Mouse (Mus musculus) bone marrow macrophage, adult 2 months (primary cell): ENCODE data around the gene Scly. TPM values are rescaled to one million over a fixed set of nuclear protein-coding genes. Genes with fewer than 3 reads are reported as not detected.
A peak's percentile ranks its signal among the peaks of the same experiment; 100 is the strongest.

Source experiments
- H3K27ac ChIP-seq: 2 replicates; pipeline ENCODE4 v1.5.1; 2012; ENCODE audit warnings: low read depth, low read length; ENCODE audit not compliant: insufficient read depth
- H3K4me1 ChIP-seq: 2 replicates; pipeline ENCODE4 v1.6.1; 2012; ENCODE audit warnings: low read length; ENCODE audit not compliant: control insufficient read depth, insufficient read depth
- H3K4me3 ChIP-seq: 2 replicates; pipeline ENCODE4 v1.5.1; 2012; ENCODE audit warnings: mild to moderate bottlenecking, low read length, moderate library complexity; ENCODE audit not compliant: insufficient read depth
- CTCF ChIP-seq: IDR thresholded peaks from 2 replicates; pipeline ENCODE4 v1.5.1; 2012; ENCODE audit warnings: low read depth, mild to moderate bottlenecking, low read length, moderate library complexity
- POLR2A ChIP-seq: IDR thresholded peaks from 2 replicates; pipeline ENCODE4 v1.6.1; 2012; ENCODE audit warnings: mild to moderate bottlenecking, low read depth, low read length, borderline replicate concordance
- polyA plus RNA-seq: library from polyadenylated mRNA; stranded (reverse); fragments of >200 nt; gene quantifications from 2 replicates; pipeline ENCODE4 v1.2.4, GENCODE M21; 2012; ENCODE audit not compliant: missing spikeins, insufficient read depth, insufficient read length

Scly gene
- polyA plus RNA-seq, 1 experiment: 19.2 TPM

DNA sequence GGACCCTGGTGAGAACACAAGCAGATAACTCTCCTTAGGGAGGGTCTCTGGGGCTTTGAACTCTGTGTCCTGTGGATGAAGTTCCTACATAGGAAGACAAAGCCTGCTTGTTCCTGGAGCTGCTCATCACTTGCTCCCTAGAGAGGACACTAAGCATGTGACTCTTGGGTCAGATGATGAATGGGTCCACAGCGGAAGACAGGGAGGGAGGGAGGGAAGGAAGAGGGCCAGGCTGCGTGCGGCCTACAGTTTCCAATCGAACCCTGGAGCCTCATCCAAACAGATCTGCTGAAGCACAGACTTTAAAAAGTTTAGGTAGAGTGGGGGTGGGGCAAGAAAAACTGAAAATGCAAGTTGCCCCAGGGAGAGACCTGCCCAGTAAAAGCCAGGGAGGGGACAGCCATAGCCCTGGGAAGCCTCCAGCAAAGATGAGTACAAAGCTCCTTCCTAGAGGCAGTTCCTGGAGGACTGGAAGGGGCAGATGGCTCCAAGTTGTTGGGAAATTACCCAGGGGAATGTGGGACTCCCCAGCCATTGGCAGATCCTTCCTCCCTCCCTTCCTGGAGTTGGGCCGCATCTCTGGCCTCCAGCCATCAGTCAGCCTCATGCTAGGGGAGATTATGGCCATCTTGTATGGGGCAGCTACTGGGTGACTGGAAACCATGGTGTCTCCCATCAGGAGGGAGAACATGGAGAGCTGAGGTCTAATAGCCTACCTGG is 1.7 kb downstream of the Scly start:
- peaks cover 17% of the 10 kb centered on the region for H3K4me1 ChIP-seq
- TF ChIP-seq CTCF (no peak), POLR2A (no peak)
- peak overlapping the region; percentile 97 for H3K4me3 ChIP-seq
- H3K27ac ChIP-seq: peak overlapping the region; percentile 90

DNA sequence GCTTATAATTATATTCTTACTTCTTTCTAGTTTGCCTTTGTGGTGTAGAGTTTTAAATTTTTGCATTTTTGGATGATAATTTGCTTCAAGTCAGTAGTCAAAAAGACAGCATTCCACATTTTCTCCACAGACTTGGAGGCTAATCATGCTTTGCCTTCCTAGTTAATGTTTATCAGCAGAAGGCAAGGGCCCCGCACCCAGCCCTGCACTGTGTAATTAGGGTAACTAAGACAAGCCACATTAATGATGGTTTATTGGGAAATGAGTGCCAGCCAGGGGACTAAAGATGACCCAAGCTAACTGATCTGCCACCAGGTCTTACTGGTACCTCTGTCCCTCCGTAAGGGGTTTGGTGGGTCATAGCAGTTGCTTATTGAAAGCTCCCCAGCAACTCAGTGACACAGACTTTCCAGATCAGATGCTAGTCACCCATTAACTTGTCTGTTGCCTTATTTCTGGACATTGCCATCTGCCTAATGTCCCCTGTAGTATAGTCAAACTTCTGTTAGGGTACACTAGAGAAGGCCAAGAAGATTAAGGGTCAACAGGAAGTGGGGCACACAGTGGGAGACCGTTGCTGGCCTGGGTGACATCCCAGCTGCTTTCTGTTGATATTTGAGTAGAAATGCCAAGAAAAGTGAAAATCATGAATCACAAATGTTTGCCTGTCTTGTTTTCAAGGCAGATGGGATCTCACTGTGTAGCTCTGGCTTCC is 3.2 kb downstream of the Scly start:
- Histone ChIP-seq H3K27ac (no peak overlapping the region), H3K4me1 (peaks cover 17% of the 10 kb centered on the region), H3K4me3 (no peak overlapping the region)
- TF ChIP-seq CTCF: no peak
- no peak for TF ChIP-seq POLR2A

DNA sequence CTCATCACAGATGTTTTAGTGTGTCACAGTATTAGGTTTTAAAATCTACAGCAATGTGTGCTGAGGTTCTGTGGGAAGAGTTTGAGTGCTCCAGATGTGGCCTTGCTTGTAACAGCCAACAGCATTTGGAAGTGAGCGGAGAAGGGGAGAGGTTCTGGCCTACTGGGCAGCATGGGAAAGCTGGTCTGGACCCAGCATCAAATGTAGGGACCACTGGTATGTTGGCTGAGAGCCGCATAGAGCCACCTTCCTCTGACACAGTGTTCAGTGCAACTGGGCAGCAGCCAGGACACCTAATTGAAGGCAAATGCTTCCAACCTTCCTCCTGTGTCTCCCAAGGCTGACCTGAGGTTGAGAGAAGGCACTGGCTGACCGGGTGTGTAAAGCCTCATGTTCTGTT is 3.9 kb downstream of the Scly start:
- no peak overlapping the region for H3K4me3 ChIP-seq
- H3K4me1 ChIP-seq: peaks cover 17% of the 10 kb centered on the region
- H3K27ac ChIP-seq: no peak overlapping the region
- no peak for TF ChIP-seq POLR2A
- TF ChIP-seq CTCF: no peak

DNA sequence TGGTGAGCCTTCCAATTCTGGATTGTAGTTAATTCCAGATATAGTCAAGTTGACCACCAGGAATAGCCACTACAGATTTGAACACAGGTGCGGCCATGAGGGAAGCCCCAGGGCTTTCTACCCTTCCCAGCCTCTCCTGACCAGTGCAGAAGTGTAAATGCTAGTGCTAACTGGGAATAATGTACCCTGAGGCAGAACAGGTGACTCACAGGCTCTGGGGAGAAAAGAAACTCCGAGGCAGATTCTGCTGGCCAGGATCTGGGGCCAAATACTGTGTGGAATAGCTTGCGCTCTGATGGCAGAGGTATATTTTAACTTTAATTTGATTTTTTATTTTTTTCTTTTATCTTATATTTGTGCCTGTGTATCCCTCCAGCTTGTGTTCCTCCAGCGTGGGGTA is 6.5 kb downstream of the Scly start:
- no peak overlapping the region for H3K4me3 ChIP-seq
- H3K27ac ChIP-seq: no peak overlapping the region
- peaks cover 15% of the 10 kb centered on the region for H3K4me1 ChIP-seq
- TF ChIP-seq CTCF: no peak
- TF ChIP-seq POLR2A: no peak

DNA sequence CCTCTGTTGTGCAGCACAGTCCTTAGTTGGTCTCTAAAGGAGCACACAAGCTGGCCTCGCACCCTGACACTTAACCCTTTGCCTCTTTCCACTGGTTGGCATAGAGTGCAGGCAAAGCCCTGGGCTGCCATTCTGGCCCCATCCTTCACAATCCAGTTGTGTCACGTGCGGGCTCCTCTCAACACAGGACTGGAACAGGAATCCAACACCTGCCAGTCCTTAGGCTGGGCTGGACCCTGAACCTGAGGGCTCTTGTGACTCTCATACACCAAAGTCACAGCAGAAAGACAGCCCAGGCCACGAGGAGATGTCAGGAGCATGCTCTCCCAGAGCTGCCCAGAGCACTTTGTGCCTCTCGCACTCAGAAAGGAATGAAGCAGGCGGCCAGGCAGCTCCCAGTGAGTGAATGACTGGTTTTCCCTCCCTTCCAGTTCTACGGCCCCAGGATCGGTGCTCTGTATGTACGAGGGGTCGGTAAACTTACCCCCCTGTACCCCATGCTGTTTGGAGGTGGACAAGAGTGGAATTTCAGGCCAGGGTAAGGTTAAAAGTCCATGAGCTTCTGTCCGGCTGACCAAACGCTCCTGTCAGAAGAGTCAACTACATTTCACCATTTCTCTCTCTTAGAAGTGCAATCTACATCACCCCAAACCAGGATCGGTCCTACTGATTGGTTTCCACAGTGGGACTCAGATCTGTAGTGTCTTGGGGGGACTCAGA is 11.4 kb downstream of the Scly start:
- TF ChIP-seq CTCF: no peak
- no peak for TF ChIP-seq POLR2A

DNA sequence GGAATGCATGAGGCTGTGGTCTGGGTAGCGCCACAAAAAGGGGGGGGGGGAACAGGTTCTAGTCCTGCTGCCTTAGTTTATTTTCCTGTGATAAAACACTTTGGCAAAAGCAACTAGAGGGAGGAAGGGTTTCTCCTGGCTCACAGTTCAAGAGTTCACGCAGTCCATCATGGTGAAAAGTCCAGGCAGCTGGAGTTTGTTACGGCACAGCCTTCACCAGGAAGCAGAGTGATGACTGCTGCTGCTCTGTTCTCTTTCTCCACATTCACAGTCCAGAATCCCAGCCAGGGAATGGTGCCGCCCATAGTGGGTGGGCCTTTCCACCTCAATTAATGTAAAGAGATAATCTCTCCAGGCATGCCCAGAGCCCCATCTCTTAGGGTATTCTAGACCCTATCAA is 14.1 kb downstream of the Scly start:
- 0 out of 2 replicates have a peak, but pooled peaks cover 4% of the 10 kb centered on the region for H3K4me1 ChIP-seq
- TF ChIP-seq POLR2A (no peak), CTCF (no peak)
- no peak overlapping the region for H3K27ac ChIP-seq
- H3K4me3 ChIP-seq: no peak overlapping the region

More for the DNA sequence above, 11.4 kb downstream of the Scly start:
- no peak overlapping the region for H3K4me3 ChIP-seq
- H3K4me1 ChIP-seq: 0 out of 2 replicates have a peak, but pooled peaks cover 4% of the 10 kb centered on the region
- no peak overlapping the region for H3K27ac ChIP-seq

DNA sequence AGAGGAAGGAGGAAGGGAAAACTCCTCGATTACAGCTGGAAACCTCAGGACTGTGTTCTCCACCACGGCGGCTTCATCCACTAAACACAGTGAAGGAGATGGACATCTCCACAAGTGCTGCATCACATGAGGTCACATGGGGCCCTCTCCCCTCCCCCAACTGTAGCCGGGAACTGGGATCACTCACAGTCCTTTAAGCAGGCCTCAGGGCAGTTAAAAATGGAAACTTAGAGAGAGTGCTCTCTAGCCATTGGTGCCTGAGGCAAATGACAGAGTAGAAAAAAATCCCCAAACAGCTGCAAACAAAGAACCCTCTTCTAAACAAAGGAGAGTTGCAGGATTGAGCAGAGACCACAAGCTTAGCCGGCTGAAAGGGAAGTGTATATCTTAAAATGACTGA is 15.1 kb downstream of the Scly start:
- Histone ChIP-seq H3K27ac (0 out of 2 replicates have a peak overlapping the region, but pooled peaks have one; percentile 11), H3K4me3 (no peak overlapping the region), H3K4me1 (0 out of 2 replicates have a peak, but pooled peaks cover 4% of the 10 kb centered on the region)
- TF ChIP-seq CTCF (no peak), POLR2A (no peak)

DNA sequence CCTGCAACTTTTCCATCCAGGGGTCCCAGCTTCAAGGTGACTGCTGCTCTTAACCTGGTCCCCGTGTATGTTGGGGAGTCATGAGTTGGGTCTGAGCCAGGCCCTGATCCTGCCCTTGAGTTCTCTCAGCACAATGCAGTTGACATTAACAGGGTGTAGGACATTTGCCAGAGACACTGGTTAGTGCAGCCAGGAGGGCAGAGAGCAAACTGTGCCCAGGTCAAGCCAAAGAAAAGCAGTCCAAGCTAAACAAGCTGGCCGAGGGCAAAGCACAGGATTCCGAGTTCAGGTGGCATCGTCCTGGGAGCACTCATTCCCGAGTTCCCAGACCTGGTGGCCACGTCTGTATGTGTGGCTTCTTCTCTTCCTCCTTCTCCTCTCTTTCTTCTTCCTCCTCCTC is 19.5 kb downstream of the Scly start:
- Histone ChIP-seq H3K4me1 (0 out of 2 replicates have a peak, but pooled peaks cover 4% of the 10 kb centered on the region), H3K4me3 (no peak overlapping the region), H3K27ac (no peak overlapping the region)
- no peak for TF ChIP-seq CTCF

DNA sequence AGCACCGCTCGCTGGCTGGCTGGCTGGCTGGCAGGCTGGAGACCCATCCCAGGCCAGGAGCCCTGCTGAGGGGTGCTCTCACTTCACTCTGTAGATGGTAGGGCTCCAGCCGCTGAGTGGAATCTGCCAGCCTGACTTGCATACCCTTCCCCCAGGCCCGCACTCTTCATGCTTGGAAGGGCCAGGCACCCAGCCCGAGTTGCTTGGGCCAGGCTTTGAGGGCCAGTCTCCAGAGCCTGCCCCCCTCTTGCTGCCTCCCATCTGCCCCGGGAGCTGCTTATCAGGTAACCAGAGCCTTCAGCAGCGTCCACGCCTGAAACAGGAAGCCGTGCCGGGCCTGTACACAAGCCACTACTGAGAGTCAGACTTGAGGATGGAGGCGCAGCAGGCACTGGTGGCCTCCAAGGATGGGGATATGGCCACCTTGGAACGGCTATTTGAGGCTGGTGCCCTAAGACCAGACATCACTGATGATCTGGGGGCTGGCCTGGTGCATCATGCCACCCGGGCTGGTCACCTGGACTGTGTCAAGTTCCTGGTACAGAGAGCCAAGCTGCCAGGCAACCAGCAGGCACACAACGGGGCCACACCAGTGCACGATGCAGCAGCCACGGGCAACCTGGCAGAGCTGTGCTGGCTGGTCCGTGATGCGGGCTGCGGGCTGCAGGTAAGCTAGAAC is 23.8 kb downstream of the Scly start, which contains the start of gene Espnl:
TSS of gene Espnl (plus strand) at position 316 of the 679 bp plus-strand sequence.
- TF ChIP-seq CTCF (no peak), POLR2A (no peak)
- Histone ChIP-seq H3K4me3 (no peak within 1 kb of the TSS), H3K4me1 (no peaks in the 10 kb centered on the region), H3K27ac (no peak within 1 kb of the TSS)
